Mouse (Mus musculus): ENCODE measurements around the gene Sag.
"Not testable (repeated sequence)": the region's sequence is repeated elsewhere in the genome, so short reads cannot be mapped to it uniquely, and the experiment has no call there.

Sag gene

DNA sequence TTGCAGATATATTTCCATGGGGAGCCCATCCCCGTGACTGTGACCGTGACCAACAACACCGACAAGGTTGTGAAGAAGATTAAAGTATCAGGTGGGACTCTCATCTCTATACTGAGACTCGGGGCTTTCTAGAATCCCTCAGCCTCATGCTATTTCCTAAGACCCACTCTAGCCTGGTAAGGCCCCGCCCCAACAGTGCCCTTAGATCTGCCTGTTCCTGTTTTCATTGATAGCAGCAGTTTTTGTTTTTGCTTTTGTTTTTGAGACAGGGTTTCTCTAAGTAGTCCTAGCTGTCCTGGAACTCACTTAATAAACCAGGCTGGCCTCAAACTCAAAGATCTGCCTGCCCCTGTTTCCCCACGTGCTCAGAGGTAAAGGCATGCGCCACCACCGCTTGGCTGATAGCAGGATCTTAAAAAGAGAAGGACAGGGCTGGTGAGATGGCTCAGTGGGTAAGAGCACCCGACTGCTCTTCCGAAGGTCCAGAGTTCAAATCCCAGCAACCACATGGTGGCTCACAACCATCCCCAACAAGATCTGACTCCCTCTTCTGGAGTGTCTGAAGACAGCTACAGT is 21.0 kb downstream of the Sag start:
- in situ Hi-C loops (cut with MboI), result no loop called here

DNA sequence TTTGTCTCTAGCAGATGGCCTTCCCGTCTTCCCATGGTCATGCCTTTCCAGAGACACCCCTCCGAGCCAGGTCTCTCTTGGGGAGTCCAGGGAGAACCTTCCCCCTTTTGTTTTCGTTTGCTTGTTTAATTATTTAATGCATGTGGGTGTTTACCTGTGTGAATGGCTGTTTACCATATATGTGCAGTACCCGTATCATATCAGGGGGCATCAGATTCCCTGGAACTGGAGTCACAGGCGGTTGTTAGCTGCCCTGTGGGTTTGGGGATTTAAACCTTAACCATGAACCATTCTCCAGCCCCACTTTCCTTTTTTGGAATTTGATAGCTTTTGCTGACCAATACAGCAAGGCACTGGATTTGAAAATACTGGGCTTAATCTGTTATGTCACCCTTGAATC is 21.8 kb downstream of the Sag start:
- in situ Hi-C loops (cut with MboI), result no loop called here

DNA sequence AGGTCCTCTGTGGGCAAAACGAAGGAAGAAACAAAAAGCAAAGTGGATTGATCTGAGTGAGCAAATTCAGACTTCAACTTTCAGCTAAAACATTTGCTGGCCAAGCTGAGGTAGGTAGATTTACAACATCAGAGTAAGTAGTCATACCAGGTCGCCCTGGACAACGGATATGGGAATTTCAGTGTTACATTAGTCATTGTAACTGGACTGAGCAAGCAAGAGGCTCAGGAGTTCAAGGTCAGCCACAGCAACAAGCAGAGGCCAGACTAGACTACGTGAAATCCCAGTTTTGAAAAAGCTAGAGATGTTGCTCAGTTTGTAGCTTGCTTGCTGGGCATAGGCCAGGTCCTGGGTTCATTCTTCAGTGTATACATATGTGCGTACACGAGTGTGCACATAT is 22.5 kb downstream of the Sag start:
- in situ Hi-C loops (cut with MboI), result no loop called here

DNA sequence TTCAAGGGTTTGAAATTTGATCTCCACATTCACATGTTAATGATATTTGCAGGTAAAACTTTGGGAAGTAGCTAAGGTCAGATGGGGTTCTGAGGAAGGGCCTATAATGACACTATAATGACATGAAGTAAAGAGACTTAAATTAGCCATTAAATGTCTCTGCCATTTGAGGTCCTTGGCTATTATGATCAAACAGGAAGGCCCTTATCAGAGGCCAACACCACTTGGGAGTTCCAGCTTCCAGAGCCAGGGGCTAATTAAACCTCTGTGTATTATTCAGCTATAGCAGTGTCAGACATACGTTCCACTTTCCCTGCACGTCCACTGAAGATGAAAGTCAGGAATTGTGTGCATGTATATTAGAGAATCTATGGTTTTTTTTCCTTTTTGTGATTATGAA is 23.0 kb downstream of the Sag start:
- in situ Hi-C loops (cut with MboI), result no loop called here

DNA sequence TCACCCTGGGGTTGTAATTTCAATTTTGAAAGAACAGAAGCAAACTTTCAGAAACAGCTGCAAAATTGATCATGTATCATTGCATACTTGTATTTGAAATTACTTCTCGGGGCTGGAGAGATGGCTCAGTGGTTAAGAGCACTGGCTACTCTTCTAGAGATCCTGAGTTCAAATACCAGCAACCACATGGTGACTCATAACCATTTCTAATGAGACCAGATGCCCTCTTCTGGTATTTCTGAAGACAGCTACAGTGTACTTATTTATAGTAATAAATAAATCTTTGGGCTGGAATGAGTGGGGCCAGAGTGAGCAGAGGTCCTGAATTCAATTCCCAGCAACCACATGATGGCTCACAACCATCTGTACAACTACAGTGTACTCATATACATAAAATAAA is 24.0 kb downstream of the Sag start:
- in situ Hi-C loops (cut with MboI), result not testable (repeated sequence)

DNA sequence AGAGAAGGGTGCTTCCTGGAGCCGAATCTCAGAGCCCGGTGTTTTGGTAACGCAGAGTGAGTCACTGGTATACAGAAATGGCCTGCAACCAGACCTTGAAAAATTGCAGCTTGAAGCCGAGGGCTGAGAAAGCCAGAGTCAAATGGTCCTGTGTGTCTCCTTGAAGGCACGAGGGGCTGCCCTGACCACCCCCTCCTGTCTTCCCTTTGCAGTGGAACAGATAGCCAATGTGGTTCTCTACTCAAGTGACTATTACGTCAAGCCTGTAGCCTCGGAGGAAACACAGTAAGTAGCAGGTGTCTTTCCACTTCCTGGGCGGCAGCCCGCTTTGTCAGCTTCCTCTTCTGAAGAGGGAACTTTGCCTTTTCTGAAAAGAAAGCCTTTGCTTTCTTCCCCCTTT is 24.7 kb downstream of the Sag start:
- in situ Hi-C loops (cut with MboI), result no loop called here

DNA sequence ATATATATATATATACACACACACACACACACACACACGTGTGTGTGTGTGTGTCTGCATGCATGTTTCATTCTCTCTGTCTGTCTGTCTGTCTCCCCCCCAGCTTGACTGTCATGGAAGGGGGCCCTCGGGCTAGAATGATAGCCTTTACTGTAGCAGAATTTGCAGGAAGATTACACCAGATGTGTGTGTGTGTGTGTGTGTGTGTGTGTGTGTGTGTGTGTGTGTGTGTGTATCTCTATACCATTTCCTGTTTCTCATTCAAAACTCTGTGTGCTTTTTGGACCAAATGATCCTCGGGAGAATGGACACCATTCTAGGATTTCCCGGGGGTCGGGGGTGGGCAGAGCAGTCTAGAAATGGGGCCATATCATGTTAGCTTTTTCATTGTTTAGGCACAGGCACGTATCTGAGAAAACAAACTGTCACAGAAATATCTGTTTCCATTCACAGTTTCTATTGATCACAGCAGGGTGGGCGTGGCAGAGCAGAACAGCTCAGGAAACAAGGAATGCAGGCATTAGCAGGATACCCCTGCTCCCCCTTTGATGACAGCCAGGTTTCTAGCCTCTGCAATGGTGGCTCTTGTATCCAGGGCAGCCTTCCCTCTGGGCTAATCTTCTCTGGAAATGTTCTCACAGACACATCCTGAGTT is 25.6 kb downstream of the Sag start:
- in situ Hi-C loops (cut with MboI), result no loop called here

DNA sequence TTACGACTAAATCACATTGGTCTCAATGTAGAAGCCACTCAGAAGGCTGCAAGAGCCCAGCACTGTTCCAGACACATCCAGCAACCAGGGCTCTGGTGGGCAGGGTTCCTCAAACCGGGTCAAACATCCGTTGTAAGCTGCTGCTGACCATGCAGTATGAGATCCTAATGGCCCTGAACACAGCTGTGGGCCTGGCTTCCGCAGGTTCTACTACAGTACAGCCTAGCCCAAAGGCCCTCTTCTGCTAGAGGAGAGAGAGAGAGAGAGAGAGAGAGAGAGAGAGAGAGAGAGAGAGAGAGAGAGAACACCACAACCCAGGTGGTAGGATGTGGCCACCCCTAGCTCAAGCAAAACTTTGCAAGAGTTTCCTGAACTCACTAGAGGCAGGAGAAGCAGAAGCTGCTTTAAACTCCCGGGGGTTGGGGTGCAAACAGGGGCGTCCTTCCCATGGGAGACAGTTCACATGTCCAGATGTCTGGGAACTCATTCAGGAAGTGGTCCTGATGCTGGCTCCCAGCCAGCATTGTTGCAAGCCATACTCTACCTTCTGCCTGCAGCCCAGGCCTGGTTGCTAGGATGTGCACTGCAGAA is 26.2 kb downstream of the Sag start:
- in situ Hi-C loops (cut with MboI), result no loop called here

DNA sequence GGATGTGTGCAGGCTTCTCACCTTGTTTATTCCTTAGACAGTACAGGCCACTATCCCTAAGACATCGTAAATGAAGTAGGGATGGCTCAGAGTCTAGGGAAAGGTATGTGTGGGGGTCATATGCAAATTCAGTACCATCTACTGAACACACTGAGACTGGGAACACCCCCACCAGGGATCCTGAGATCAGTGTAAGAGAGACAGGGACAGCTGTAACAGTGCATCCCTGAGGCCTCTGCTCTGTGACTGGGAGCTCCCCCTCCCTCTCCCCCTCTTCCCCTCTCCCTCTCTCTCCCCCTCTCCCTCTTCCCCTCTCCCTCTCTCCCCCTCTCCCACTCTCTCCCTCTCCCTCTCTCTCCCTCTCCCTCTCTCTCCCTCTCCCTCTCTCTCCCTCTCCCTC is 33.0 kb downstream of the Sag start:
- in situ Hi-C loops (cut with MboI), result no loop called here

DNA sequence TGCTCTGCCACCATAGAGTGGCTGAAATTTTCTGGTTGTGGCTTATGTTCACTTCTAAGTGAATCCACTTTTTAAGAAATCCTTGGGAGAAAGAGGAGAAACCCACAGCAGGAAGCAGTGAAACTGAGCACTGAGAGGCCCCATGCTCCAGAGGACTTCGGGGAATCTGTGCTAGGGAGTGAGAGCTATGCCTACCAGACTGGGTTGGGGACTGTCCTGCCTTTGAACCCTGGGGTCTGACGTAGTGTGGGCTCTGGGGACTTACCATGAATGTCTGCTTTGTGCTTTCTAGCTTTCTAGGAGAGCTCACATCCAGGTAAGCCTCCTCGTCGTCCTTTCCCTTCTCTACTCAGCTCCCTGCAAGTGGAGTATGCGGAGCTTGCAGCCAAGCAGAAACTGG is 33.5 kb downstream of the Sag start:
- in situ Hi-C loops (cut with MboI), result no loop called here

DNA sequence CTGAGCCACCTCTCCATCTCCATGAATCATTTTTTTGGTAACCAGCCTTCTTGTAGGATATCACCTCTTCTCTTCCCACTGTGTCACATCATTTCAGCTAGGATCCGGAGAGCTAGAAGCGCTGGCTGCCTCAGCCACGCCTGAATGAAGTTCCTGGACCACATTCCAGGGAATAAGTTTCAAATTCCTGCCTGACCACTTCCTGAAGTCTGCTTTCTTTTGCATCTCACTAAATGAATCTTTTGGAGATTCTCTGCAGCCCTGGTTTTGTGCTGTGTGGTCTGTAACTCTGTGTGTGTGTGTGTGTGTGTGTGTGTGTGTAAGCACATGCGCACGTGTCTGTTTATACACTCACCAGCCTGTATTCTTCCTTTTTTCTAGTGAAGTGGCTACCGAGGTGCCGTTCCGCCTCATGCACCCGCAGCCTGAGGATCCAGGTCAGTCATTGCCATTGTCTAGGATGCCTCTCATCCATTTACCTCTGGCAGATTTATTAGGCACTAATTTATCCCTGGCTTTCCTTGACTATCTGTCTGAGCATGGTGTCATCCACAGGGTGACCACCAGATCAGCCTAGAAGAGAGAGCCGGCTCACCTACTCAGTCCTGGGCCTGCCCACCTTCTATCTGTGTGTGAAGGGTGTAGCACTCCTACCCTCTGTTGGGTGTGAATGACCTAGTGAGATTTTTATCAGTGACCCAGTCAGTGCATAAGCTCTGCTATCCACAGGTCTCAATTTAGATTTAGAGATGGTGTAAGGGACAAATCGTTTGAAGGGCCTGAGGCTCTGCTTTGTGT is 37.1 kb downstream of the Sag start:
- in situ Hi-C loops (cut with MboI), result no loop called here

DNA sequence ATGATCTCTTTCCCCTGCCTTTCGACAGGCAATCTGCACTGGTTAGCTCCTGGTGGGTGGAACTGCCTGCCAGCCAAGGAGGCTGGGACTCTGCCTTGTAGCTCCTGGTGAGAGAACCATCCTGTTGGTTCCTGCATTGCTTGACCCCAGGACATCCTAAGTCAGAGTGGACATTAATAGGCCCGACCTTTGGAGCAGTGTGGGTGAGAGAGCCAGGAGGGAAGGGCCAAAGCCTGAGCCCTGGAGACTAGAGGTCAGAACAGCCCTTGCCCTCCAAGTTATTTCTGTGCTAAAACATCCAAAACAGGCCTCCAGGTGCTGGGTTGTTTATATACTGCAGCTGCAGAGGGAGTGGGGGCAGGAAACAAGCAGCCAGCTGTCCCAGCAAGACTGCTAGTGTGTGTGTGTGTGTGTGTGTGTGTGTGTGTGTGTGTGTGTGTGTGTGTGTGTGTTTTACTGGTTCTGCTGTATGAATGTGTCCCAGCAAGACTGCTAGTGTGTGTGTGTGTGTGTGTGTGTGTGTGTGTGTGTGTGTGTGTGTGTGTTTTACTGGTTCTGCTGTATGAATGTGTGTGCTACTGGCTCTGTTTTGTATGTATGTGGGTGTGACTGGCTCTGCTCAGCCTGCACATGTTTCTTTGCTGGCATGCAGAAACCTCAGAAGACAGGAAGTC is 43.5 kb downstream of the Sag start:
- in situ Hi-C loops (cut with MboI), result no loop called here

DNA sequence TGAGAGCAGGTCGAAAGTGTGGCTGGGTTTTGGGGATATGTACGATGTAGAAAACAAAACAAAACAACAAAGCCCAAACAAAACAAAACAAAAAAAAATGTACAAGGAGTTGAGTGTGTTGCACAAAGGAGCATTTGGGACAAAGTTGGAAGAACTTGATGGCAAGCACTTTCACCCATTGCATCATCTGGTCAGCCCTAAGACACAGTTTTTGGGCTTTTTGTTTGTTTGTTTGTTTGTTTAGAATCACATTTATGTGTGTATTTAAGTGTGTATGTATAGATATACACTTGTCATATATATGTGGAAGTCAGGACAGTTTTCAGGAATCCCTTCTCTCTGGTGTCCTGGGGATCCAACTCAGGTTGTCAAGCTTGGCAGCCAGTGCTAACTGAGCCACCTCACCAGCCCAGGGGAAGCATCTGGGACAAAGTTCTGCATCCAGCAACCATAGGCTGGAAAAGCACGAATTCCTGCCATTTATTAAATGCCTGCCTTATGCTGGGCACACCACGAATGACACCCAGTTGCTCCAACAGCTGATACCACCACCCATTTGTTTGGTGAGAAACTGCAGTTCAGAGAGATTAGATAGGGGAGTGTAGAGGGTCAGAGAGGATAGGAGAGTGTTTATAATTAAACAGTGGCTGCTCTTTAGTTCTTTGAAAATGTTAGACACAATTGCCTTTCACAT is 44.1 kb downstream of the Sag start:
- in situ Hi-C loops (cut with MboI), result no loop called here

DNA sequence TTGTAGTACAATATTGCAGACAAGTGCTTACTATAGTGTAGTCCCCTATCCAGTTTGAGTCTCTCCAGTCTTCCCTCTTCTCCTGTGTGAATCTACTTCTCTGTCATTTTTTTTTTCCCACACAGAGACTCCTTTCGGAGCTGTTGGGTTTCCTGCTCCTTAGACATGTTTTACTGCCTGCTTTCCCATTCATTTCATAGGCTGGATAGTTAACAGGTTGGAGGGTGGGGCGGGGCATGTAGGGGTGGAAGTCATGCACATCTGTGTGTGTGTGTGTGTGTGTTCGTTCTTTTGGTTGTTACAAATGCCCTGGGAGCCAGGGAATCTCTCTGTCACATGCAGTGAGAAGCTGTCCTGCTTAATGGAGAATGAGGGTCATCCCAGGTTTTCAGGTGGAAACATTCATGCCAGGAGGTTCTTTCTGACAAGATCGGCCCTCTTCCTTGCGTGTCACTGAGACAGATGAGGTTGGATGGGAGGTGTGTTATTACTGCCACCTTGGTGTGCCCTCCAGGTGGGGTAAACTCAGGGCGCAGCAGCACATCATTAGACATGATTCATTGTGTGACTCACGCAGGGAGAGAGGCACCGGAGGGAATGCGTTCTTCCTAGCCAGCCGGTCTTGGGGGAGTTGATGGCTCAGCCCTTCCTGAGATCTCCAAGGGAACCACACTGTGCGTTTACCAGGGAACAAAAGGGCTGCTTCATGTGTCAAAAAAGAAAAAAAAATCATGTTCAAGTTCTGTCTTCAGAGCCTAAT is 44.9 kb downstream of the Sag start:
- in situ Hi-C loops (cut with MboI), result no loop called here

DNA sequence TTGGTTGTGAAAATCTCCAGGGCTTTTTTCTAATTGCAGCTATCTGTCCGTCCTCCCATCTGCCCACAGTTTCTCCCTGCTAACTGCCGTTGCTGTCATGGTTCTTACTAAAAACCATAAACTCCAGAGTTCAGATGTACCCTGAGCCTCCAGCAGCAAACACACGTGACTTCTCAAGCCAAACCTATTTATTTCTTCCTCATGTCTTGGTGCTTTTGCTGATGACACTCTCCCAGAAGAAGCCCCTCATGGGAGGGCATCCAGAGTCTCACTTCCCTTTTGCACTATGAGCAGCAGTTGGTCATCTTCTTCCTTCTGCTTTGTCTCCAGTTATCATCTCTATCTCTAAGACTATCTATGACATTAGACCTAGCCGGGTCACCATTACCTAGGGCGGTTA is 45.8 kb downstream of the Sag start:
- in situ Hi-C loops (cut with MboI), result no loop called here

DNA sequence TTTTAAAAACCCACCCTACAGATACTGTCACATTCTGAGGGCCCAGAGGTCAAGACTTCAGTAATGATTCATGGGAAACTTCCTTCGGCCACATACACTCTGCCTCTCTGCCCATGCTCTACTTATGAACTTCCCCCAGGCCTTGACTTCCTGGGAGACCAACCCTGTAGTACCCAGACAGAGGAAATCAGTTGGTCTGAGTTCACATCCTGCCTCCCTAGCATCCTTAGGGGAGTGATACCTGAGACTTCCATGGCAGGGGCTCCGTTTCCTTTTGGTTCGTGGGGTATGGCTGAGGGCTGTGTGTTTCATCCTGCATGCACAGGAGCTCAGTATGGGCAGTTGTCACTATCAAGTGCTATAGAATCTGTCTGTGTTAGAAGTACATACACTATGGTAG is 47.9 kb downstream of the Sag start:
- in situ Hi-C loops (cut with MboI), result no loop called here

DNA sequence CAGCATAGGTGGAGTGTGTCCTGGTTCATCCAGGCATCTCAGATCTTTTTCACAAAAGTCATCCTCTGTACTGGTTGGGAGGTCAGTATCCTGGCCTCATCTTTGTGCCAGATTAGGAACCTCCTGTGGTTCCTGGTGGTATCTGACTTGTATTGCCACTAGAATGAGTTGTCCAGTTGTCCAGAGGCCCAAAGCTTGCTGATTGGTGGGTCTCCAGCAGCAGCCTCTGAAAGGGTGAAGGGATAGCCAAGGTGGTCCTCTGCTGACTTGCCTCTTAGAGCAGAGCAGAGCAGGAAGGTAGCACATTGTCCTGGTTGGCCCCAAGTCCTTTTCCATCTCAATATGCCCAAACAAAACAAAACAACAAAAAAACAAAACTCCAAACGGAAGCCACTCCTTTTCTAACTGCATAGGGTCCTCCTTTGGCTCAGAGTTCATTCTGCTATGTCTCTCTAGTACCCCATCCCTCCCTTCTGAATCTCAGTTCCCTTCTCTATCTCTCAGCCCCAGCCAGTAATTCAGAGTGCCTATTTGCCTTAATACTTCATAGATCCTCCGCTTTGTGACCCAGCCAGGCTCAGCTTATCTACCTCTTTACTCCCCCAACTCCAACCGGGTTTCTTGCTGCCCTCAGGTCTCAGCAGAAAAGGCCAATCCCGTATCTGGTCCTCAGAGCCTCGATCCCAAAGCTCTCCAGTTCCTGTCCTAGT is 48.8 kb downstream of the Sag start:
- in situ Hi-C loops (cut with MboI), result no loop called here

DNA sequence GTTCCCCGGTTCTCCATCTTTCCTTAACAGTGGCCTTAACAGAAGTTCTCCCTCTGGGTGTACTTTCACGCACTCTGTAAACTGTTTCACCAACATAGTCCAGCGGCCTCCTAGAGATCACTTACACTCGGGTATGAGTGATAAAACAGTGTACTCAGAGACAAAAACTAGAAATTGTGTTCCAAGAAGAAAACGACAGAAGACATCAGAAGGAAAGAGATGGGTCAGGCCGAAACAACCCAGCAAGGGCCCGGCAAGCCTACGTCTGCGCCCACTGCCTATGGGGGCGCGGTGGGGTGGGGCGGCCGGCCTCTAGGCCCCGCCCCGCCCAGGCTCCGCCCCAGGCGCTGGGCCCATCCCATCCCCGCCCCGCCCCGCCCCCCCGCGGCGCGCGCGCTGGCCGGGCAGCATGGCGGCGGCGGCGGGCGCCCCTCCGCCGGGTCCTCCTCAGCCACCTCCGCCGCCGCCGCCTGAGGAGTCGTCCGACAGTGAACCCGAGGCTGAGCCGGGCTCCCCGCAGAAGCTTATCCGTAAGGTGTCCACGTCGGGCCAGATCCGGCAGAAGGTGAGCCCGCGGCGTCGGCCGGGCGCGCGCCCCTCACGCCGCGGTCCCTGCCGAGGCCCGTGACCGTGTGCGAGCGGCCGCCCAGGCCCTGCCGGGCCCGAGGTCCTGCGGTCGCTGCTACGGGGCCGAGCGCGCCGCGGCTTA is 49.6 kb downstream of the Sag start, which contains the start of gene Dgkd:
Dgkd (plus strand) TSS at position 396 of the 709 bp plus-strand sequence.
- in situ Hi-C loops (cut with MboI), result no loop called here

DNA sequence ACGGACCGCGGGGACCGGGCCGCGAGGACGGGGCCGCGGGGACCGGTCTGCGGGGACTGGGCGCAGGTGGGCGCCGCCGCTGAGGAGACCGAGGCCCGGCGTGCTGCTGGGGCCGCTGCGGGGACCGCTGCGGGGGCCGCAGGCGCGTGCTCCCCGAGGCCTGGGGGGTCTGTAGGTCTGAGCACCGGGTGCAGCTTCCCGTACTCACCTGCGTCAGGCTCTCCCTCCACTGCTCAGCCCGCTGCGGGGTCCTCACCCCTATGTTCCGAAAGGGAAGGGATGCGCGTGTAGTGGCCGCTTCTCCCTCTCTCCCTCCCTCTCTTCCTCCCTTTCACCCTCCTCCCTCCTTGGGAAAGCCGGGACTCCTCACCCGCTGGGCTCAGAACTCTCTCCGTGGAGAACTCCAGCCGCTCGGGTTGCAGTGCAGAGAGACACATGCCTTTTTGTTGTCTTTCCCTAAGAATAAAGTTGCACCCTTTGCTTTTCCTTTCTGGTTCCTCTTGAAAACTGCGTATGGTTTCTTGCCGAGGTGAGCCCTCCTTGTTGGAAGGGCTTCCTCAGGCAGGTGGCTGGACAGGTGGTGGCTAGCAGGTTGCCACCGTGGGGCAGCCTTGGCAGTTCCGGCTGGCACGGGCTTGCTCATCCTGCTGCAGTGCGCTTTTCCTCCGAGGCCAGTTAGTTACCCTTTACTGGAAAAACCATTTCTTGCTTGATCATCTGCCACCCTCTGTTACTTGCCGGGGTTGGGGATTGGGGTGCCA is 50.3 kb downstream of the Sag start:
- in situ Hi-C loops (cut with MboI), result no loop called here

Measured in mature B cell (primary cell).